Mouse (Mus musculus): Measurements from ENCODE around the gene Umps. TPM values are rescaled to one million over a fixed set of nuclear protein-coding genes. Genes with fewer than 3 reads are reported as not detected.
A peak's percentile ranks its signal among the peaks of the same experiment; 100 is the strongest.

Gene Umps
- polyA plus RNA-seq, 1 experiment from 2014 or later = 62.9 TPM

- H3K4me1 ChIP-seq (ENCODE audit: control insufficient read depth, insufficient read depth, low read length) = peaks cover 3% of the 10 kb centered on the region
- no peak overlapping the region for H3K27ac ChIP-seq (ENCODE audit: low read length)
- H3K9me3 ChIP-seq (ENCODE audit: control insufficient read depth, low read depth, low read length) = no peaks in the 10 kb centered on the region
- H3K4me2 ChIP-seq (replicated peaks; ENCODE audit: low read depth, low read length) = no peak overlapping the region
- no peaks in the 10 kb centered on the region for H3K36me3 ChIP-seq (ENCODE audit: control insufficient read depth, insufficient read depth, low read length)
- H3K4me3 ChIP-seq (ENCODE audit: low read depth, low read length) = no peak overlapping the region
- WGBS = 95% methylated on average over 6 of the region's 6 CpGs
- no peaks in the 10 kb centered on the region for H3K27me3 ChIP-seq (ENCODE audit: control insufficient read depth, insufficient read depth, low read length)
- no peak for ATAC-seq (ENCODE audit: insufficient number of reproducible peaks, insufficient read depth, low FRiP score, low read depth)
- H3K9ac ChIP-seq (replicated peaks; ENCODE audit: low read depth, low read length) = no peak overlapping the region
These were observed 16.9 kb upstream of the Umps start for GRCm38 (mm10) chr16:33983712-33984111.

- Histone ChIP-seq H3K27ac (ENCODE audit: low read length) (no peak overlapping the region), H3K27me3 (ENCODE audit: control insufficient read depth, insufficient read depth, low read length) (no peaks in the 10 kb centered on the region), H3K4me1 (ENCODE audit: control insufficient read depth, insufficient read depth, low read length) (peaks cover 3% of the 10 kb centered on the region), H3K4me3 (ENCODE audit: low read depth, low read length) (no peak overlapping the region), H3K4me2 (replicated peaks; ENCODE audit: low read depth, low read length) (no peak overlapping the region), H3K36me3 (ENCODE audit: control insufficient read depth, insufficient read depth, low read length) (no peaks in the 10 kb centered on the region), H3K9ac (replicated peaks; ENCODE audit: low read depth, low read length) (no peak overlapping the region), H3K9me3 (ENCODE audit: control insufficient read depth, low read depth, low read length) (no peaks in the 10 kb centered on the region)
- WGBS = 31% methylated on average over 2 of the region's 2 CpGs
- peak; percentile 46; the same call in 1 of the 2 replicates for ATAC-seq (ENCODE audit: insufficient number of reproducible peaks, insufficient read depth, low FRiP score, low read depth)
These were observed 13.0 kb upstream of the Umps start for GRCm38 (mm10) chr16:33979855-33980254.

- H3K4me2 ChIP-seq (replicated peaks; ENCODE audit: low read depth, low read length) = peak overlapping the region; percentile 77
- peak overlapping the region; percentile 41; the same call in 1 of the 2 replicates for H3K27ac ChIP-seq (ENCODE audit: low read length)
- no peak for ATAC-seq (ENCODE audit: insufficient number of reproducible peaks, insufficient read depth, low FRiP score, low read depth)
These were observed 424 bp upstream of the Umps start for GRCm38 (mm10) chr16:33967283-33967640.

GRCm38 (mm10) chr16:33965878-33966537 is 830 bp downstream of the Umps start:
- ATAC-seq (ENCODE audit: insufficient number of reproducible peaks, insufficient read depth, low FRiP score, low read depth) = no peak
- no peaks in the 10 kb centered on the region for H3K9me3 ChIP-seq (ENCODE audit: control insufficient read depth, low read depth, low read length)
- peaks cover 5% of the 10 kb centered on the region; the same call in 1 of the 2 replicates for H3K4me1 ChIP-seq (ENCODE audit: control insufficient read depth, insufficient read depth, low read length)
- peak overlapping the region; percentile 77 for H3K4me2 ChIP-seq (replicated peaks; ENCODE audit: low read depth, low read length)
- H3K27me3 ChIP-seq (ENCODE audit: control insufficient read depth, insufficient read depth, low read length) = no peaks in the 10 kb centered on the region
- WGBS = 6% methylated on average over 15 of the region's 15 CpGs
- H3K36me3 ChIP-seq (ENCODE audit: control insufficient read depth, insufficient read depth, low read length) = peaks cover 19% of the 10 kb centered on the region
- H3K27ac ChIP-seq (ENCODE audit: low read length) = peak overlapping the region; percentile 64
- H3K9ac ChIP-seq (replicated peaks; ENCODE audit: low read depth, low read length) = peak overlapping the region; percentile 68
- peak overlapping the region; percentile 93 for H3K4me3 ChIP-seq (ENCODE audit: low read depth, low read length)

More at GRCm38 (mm10) chr16:33967283-33967640, 424 bp upstream of the Umps start:
- WGBS = 46% methylated on average over 2 of the region's 2 CpGs
- Histone ChIP-seq H3K9me3 (ENCODE audit: control insufficient read depth, low read depth, low read length) (no peaks in the 10 kb centered on the region), H3K4me3 (ENCODE audit: low read depth, low read length) (peak overlapping the region; percentile 93), H3K27me3 (ENCODE audit: control insufficient read depth, insufficient read depth, low read length) (no peaks in the 10 kb centered on the region), H3K4me1 (ENCODE audit: control insufficient read depth, insufficient read depth, low read length) (peaks cover 5% of the 10 kb centered on the region; the same call in 1 of the 2 replicates), H3K36me3 (ENCODE audit: control insufficient read depth, insufficient read depth, low read length) (peaks cover 7% of the 10 kb centered on the region; the same call in 1 of the 2 replicates), H3K9ac (replicated peaks; ENCODE audit: low read depth, low read length) (0 out of 2 replicates have a peak overlapping the region, but pooled peaks have one; percentile 68)

- peaks cover 5% of the 10 kb centered on the region; the same call in 1 of the 2 replicates for H3K4me1 ChIP-seq (ENCODE audit: control insufficient read depth, insufficient read depth, low read length)
- H3K4me2 ChIP-seq (replicated peaks; ENCODE audit: low read depth, low read length) = no peak overlapping the region
- ATAC-seq (ENCODE audit: insufficient number of reproducible peaks, insufficient read depth, low FRiP score, low read depth) = peak; percentile 79
- no peak overlapping the region for H3K4me3 ChIP-seq (ENCODE audit: low read depth, low read length)
- no peak overlapping the region for H3K9ac ChIP-seq (replicated peaks; ENCODE audit: low read depth, low read length)
- H3K27me3 ChIP-seq (ENCODE audit: control insufficient read depth, insufficient read depth, low read length) = no peaks in the 10 kb centered on the region
- H3K9me3 ChIP-seq (ENCODE audit: control insufficient read depth, low read depth, low read length) = no peaks in the 10 kb centered on the region
- no peak overlapping the region; the same call in 1 of the 2 replicates for H3K27ac ChIP-seq (ENCODE audit: low read length)
- H3K36me3 ChIP-seq (ENCODE audit: control insufficient read depth, insufficient read depth, low read length) = peaks cover 43% of the 10 kb centered on the region
- 73% methylated on average over 6 of the region's 6 CpGs for WGBS
These were observed 3.3 kb downstream of the Umps start for GRCm38 (mm10) chr16:33963509-33963908.

- WGBS = 96% methylated on average over 1 of the region's 1 CpGs
- H3K9me3 ChIP-seq (ENCODE audit: control insufficient read depth, low read depth, low read length) = no peaks in the 10 kb centered on the region
These were observed 12.0 kb downstream of the Umps start for GRCm38 (mm10) chr16:33954793-33955192.

GRCm38 (mm10) chr16:33953008-33953407 is 13.8 kb downstream of the Umps start:
- WGBS = 75% methylated on average over 4 of the region's 4 CpGs
- H3K36me3 ChIP-seq (ENCODE audit: control insufficient read depth, insufficient read depth, low read length) = peaks cover 41% of the 10 kb centered on the region
- no peak for ATAC-seq (ENCODE audit: insufficient number of reproducible peaks, insufficient read depth, low FRiP score, low read depth)

More at GRCm38 (mm10) chr16:33954793-33955192, 12.0 kb downstream of the Umps start:
- Histone ChIP-seq H3K27ac (ENCODE audit: low read length) (no peak overlapping the region), H3K9ac (replicated peaks; ENCODE audit: low read depth, low read length) (no peak overlapping the region), H3K4me1 (ENCODE audit: control insufficient read depth, insufficient read depth, low read length) (no peaks in the 10 kb centered on the region), H3K4me2 (replicated peaks; ENCODE audit: low read depth, low read length) (no peak overlapping the region), H3K27me3 (ENCODE audit: control insufficient read depth, insufficient read depth, low read length) (no peaks in the 10 kb centered on the region), H3K36me3 (ENCODE audit: control insufficient read depth, insufficient read depth, low read length) (peaks cover 57% of the 10 kb centered on the region), H3K4me3 (ENCODE audit: low read depth, low read length) (no peak overlapping the region)
- ATAC-seq (ENCODE audit: insufficient number of reproducible peaks, insufficient read depth, low FRiP score, low read depth) = no peak

GRCm38 (mm10) chr16:33950830-33951229 is 16.0 kb downstream of the Umps start:
- Histone ChIP-seq H3K36me3 (ENCODE audit: control insufficient read depth, insufficient read depth, low read length) (peaks cover 24% of the 10 kb centered on the region), H3K9me3 (ENCODE audit: control insufficient read depth, low read depth, low read length) (no peaks in the 10 kb centered on the region), H3K27me3 (ENCODE audit: control insufficient read depth, insufficient read depth, low read length) (no peaks in the 10 kb centered on the region), H3K4me2 (replicated peaks; ENCODE audit: low read depth, low read length) (no peak overlapping the region), H3K27ac (ENCODE audit: low read length) (no peak overlapping the region), H3K4me1 (ENCODE audit: control insufficient read depth, insufficient read depth, low read length) (no peaks in the 10 kb centered on the region), H3K9ac (replicated peaks; ENCODE audit: low read depth, low read length) (no peak overlapping the region), H3K4me3 (ENCODE audit: low read depth, low read length) (no peak overlapping the region)
- ATAC-seq (ENCODE audit: insufficient number of reproducible peaks, insufficient read depth, low FRiP score, low read depth) = peak; percentile 46; the same call in 1 of the 2 replicates
- 20% methylated on average over 4 of the region's 4 CpGs for WGBS

More at GRCm38 (mm10) chr16:33953008-33953407, 13.8 kb downstream of the Umps start:
- Histone ChIP-seq H3K9me3 (ENCODE audit: control insufficient read depth, low read depth, low read length) (no peaks in the 10 kb centered on the region), H3K27me3 (ENCODE audit: control insufficient read depth, insufficient read depth, low read length) (no peaks in the 10 kb centered on the region), H3K27ac (ENCODE audit: low read length) (no peak overlapping the region), H3K9ac (replicated peaks; ENCODE audit: low read depth, low read length) (no peak overlapping the region), H3K4me3 (ENCODE audit: low read depth, low read length) (no peak overlapping the region), H3K4me1 (ENCODE audit: control insufficient read depth, insufficient read depth, low read length) (no peaks in the 10 kb centered on the region), H3K4me2 (replicated peaks; ENCODE audit: low read depth, low read length) (no peak overlapping the region)
